Mouse (Mus musculus) olfactory bulb, adult 2 months (tissue): Measurements from ENCODE around the gene Cldn14.

Experiments
- CTCF ChIP-seq: fragments of 200-500 bp; IDR thresholded peaks from 2 replicates; pipeline ENCODE4 v1.5.1; 2012; ENCODE audit warnings: low read depth, mild to moderate bottlenecking, low read length, moderate library complexity; ENCODE audit not compliant: insufficient read depth
- POLR2A ChIP-seq: fragments of 200-500 bp; IDR thresholded peaks from 2 replicates; pipeline ENCODE4 v1.6.1; 2012; ENCODE audit warnings: mild to moderate bottlenecking, low read depth, low read length, moderate library complexity; ENCODE audit not compliant: insufficient read depth

- TF ChIP-seq CTCF (no peak), POLR2A (no peak)
These were observed 719 bp upstream of the Cldn14 start for GRCm38 (mm10) chr16:94009356-94009755.
